Mouse (Mus musculus) layer of hippocampus, postnatal 25 days (tissue): ENCODE data around the gene Ttll2. TPM values are rescaled to one million over a fixed set of nuclear protein-coding genes. Genes with fewer than 3 reads are reported as not detected.
A peak's percentile ranks its signal among the peaks of the same experiment; 100 is the strongest.
"Not testable (repeated sequence)": the region's sequence is repeated elsewhere in the genome, so short reads cannot be mapped to it uniquely, and the experiment has no call there.

Source experiments
- DNase-seq, 2 experiments: peaks; one replicate each; pipeline ENCODE4 v3.0.0; 2022; ENCODE audit warnings: mixed read lengths in 2 of 2, low spot score in 1 of 2; ENCODE audit errors: extremely low spot score in 1 of 2
- total RNA-seq, 2 experiments: library from RNA; stranded (reverse); gene quantifications; 2 replicates each; pipeline ENCODE4 v1.2.3; 2021

Gene Ttll2
- not detected for total RNA-seq

DNA sequence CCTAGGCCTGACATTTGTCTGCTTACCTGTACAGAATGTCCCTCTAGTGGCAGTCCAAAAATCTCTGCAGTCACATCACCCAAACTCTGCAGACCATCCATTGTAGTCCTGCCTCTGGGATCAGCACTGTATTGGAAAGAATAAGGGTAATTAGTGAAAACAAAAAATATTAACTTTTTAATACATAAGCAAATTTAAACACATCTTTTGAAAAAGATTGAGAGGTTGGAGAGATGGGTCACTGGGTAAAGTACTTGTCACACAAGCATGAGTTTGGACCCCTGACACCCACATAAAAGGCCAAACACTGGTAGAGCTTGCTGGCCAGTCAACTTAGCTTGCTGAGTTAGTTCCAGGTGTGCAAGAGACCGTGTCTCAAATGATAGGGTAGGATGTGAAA is at the start of gene Ttll2:
Gene Ttll2 (minus strand): TSS at position 101 of the 400 bp plus-strand sequence.
- DNase-seq, result not testable (repeated sequence)

DNA sequence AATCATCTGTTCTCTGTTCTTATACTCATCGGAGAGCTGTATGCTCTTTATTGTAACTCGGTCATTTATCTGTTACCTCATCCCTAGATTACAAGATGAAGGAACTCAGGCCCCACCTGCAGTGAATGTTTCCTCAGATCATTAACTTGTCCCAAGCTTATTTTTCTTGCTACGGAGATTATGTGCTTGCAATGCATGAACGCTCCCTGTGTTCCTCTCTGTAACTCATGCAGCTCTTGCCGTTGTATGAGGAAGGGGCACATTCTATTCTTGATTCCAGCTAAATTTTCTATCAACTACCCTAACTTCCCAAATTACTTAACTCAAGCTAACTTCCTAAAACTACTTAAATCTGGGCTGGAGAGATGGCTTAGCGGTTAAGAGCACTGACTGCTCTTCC is 47.3 kb upstream of the Ttll2 start:
- not testable (repeated sequence) for DNase-seq

DNA sequence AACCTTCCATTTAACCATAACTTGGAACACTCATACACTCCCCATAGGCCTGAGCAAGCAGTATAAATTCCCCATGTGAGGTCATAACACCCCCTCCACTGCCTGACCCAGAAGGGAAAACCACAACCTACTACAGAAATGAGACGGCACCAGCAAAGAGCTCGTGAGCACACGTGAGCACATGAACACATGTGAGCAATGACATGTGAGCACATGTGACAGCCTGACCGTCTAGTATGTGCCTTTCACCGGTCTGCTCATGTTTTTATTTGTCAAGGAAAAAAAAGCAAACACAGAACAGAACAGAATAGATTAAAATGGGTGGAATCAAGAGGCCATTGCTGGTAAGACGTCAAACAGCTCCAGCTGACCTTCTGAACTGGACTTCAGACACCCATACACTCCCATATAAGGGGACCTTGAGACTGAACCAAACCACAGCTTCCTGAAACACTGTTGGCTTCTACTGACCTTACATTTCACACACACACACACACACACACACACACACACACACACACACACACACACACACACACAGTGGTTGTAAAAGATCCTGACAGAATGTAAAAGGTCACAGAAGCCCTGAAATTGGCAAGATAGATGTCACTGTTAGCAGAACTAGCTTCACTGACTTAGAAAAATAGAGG is 45.8 kb upstream of the Ttll2 start:
- not testable (repeated sequence) for DNase-seq

DNA sequence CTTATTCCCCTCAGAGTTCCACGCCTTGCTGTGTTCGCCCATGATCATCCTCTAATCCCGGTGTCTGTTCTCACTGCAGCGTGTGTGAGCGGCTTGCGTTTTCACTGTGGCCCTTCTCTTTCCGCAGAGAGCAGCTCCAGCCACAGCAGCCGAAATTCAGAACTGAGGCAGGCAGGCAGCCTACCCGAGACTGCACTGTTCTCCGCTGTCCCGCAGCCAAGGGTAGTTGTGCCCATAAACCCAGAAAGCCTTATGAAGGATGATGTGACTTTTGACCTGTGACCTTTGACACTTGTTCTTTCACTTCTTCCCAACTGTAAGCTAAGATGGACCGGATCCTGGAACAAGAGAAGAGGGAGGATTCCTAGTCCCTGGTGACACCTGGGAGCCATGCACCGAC is 44.6 kb upstream of the Ttll2 start:
- not testable (repeated sequence) for DNase-seq

DNA sequence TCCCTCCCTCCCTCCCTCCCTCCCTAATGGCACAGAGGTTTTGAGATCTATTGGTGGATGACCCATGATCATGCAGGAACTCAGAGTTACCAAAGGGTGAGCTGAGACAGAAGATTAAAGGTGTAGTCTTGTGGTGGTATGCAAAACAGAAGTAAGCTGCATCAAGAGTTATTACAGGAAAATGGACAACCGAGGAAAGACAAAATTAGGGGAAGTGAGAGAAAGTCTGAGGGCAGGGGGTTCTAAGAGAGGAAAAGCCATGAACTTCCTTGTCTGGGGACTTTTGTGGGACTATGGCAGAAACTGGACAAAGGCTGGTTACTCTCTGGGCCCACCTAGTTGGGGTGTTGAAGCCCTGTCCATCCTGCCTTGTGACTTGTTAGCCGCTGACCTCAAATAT is 43.8 kb upstream of the Ttll2 start:
- not testable (repeated sequence) for DNase-seq

DNA sequence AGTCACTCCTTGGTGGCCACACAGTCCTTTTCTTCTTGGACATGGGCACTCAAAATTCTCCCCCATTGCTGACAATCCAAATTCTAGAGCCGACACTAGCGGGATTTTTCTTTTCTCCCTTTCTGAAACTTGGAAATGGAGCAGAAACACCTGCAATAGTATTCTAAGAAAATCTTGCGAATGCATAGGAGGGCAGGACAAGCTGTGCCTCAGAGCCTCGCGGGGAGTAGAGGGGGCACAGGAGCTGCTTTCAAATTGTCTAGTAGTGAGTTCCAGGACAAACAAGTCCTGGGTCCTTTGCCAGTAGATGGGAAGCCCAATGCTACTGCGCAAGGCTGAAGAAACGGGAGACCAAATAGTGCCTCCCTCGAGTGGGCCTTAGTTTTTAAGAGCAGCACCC is 43.2 kb upstream of the Ttll2 start:
- DNase-seq, result not testable (repeated sequence)

DNA sequence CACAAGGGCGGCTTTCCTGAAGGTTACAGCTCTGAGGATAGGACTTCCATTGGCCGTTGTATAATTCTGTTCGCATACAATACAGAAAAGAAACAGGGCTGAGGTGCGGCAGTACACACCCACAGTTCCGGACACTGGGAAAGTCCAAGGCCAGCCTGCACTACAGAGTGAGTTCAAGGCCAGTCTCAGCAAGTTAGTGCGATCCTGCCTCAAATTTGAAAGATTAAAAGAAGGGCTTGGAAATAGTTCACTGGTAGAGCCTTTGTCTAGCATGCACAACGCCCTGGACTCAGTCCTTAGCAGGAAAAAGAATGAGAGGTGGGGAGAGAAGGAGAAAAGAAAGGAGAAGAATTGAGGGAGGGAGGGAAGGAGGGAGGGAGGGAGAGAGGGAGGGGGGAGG is 42.6 kb upstream of the Ttll2 start:
- DNase-seq, result not testable (repeated sequence)

DNA sequence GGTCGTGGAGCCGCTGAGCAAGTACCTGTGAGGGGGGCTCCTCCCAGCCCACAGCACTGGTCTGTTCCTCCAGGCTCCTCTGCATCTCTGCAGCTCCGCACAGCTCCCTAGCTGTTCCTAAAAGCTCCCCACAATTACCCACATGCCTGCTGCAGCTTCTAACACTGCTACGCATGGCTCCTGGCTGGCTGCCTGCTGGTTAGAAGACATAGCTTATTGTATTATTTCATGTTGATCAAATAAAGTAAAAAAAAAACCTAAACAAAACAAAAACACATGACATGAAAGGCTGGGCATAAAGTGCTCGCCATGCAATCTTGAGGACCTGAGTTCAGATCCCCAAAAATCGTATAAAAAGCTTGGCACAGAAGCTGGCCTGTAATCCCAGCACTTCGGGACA is 37.4 kb upstream of the Ttll2 start:
- peak in 1 of 2 experiments; percentile 37 for DNase-seq

DNA sequence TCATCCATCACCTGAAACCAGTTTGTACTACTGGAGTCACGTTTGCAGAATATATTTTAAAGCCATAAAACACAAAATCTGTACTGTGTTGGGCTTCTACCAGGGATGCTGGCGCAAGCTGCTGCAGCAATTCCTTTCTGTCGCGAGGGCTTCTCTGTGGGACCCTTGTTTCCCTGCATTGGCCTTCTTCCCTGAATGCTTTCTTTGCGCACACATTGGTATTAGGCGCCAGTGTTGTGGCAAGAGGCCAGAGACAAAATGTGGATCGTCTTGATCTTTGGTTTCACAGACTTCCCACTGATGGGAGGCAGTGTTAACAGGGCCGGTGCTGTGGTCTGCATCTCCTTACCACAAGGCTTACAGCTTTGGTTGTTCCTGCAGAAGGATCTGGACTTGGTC is 36.5 kb upstream of the Ttll2 start:
- not testable (repeated sequence) for DNase-seq

DNA sequence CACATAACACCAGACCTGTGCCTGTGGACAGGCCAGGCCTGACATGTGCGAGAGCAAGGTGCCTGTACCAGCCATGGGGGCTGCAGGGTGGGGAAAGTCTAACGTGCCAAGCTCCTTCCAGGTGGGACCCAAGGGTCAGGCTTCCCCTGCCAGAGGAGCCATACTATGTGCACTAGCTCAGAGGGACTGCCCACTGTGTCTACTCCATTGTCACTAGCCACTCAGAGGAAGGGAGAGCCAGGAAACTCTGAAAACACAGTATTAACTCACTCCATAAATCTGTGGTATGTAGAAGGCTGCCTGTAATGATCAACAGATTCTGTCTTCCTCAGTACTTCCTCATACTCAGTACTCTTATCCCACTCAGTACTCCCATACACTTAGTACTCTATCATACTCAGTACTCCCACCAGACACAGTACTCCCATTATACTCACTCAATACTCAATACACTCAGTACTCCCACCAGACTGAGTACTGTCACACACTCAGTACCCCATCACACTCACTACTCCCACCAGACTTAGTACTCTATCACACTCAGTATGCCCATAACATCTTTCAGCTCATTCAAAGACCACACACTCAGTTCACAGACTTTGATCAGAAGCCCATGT is 36.0 kb upstream of the Ttll2 start:
- not testable (repeated sequence) for DNase-seq

DNA sequence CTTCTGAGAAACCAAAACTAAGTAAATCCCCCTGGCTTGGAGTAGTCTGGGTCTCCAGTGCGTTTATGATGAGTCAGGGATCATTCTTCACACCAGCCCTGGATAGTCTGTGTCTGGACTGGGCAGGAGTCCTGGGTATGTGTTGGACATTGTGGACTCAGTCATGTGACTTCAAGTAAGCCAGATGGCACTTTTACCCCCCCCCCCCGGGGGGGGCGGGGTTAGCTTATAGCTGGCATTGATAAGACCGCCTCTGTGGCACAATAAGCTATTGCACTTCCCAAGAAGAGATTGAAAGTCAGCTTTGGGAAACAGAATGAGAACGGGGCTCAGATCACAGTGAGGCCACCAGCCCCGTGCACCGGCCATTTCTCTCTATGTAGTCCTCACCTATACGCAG is 33.5 kb upstream of the Ttll2 start:
- DNase-seq, result not testable (repeated sequence)

DNA sequence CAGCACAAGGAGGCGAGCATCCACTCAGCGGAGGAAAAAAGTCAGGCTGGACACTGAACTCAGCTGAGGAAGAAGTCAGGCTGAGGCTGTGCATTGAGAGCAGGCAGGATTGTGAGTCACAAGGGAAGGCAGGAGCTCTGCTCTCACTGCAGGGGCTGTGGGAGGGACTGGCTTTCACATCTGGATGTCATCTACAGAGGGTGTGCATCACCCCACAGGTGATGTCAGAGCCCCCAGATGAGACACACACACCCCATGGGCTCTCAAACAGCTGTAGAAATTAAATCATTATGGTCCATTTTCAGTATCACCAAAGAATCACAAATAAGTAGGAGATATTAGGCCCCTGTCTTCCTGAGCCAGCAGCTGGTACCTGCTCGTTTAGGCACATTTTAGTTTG is 32.9 kb upstream of the Ttll2 start, which contains the start of gene Unc93a2:
Gene Unc93a2 (minus strand): TSS at position 101 of the 400 bp plus-strand sequence.
- not testable (repeated sequence) for DNase-seq

DNA sequence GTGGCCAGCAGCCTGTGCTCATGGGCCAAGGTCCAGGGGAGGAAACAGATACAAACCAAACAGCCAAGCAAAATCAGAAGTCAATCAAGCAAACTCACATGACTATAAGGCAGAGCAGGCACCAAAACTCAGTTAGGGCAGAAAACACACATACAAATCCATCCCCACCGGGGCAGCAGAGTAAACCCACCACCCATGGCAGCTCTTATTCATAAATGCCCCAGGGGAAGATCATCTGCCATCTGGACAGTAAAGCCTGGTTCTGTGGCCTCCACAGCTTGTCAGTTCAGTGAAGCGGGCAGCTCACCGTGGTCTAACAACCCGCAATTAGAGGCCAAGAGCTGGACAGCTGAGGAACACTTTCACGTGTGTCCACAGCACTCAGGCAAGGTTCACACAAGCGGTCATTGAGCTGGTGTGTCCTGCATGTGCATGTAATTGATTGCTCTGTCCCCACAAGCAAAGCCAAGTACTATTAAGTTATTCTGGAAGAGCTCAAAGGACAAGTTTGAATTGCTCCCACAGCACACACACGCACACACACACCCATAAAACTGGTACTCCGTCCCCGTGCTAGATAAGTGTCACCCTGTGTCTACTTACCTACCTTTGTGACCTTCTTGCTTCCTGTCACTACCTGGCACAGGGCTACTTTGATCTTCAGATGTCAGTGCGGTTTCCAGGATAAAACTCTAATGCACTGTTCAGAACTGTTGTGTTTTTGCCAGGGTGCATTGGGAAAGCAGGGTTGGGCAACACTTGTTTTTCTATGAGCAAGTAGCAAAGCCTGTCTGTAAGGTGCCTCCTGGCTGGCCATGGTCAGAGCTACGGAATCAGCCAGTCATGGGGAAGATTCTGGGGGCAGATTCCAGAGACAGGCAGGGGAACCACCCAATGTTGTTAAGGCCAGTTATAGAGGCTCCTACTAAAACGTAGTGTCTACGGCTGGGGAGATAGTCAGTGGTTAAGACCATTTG is 31.0 kb upstream of the Ttll2 start:
- DNase-seq, result not testable (repeated sequence)

DNA sequence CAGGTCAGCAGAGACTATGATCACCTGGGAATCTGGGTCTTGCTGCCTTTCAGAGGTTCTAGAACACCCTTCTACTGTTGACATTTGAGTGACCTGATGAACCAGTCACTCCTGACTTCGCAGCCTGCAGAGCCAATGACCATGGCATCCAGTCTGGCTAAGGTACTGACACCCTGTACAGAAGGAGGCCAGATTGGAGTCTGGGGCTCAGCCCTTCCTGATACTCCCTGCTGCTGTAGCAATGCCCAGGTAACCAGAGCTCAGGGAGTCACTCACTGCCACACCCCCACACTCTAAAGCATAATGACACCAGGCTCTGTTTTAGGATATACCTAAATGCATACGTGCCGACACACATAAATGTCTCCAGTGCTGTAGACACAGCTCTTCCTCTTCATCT is 30.2 kb upstream of the Ttll2 start:
- DNase-seq, result not testable (repeated sequence)

DNA sequence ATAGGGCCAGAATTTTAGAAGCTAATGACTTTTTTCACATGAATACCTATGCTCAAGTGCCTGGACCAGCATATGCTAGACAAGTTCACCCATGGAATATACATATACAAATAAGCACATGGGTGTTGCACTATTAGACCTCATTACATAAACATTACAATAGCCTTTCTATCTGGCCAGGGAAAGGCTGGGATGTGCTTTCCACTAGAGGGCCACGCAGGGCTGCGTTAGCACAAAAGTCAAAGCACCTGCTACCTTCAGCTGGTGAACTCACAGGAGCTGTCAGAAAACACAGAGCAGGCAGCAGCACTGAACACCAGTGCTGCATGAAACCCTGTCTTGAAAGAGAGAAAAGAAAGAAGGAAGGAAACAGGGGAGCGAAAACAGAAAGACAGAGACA is 25.4 kb upstream of the Ttll2 start:
- not testable (repeated sequence) for DNase-seq

DNA sequence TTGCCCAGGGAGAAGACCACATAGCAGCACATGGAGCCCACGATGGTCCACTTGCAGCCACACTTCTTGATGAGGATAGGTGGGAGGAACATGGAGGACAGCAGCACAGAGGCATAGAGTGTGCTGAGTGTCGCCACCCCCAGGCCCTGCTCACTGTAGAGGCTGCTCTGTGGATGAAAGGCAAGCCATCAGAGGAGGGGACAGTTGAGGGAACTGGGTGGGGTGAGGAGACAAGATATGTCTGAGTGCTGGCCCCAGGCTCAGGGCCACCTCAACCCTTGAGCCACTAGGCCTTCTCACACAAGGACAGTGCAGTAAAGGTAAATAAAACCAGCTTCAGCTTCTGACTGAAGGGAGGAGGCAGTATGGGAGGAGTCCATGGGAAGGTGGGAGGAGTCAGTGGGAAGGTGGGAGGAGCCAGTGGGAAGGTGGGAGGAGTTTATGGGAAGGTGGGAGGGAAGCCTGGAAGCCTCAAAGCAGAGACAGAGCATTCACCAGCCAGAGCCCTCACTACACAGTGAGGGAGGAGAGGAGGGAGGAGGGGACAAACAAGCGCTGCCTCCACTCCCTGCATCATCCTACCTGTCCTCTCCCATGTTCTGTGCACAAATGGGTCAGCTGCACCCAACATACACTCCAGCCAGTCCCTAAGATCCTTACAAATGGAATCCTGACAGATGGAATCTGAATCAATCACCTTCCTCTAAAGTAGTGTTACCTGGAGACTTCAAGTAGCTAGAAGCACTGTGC is 24.6 kb upstream of the Ttll2 start:
- DNase-seq, result not testable (repeated sequence)

DNA sequence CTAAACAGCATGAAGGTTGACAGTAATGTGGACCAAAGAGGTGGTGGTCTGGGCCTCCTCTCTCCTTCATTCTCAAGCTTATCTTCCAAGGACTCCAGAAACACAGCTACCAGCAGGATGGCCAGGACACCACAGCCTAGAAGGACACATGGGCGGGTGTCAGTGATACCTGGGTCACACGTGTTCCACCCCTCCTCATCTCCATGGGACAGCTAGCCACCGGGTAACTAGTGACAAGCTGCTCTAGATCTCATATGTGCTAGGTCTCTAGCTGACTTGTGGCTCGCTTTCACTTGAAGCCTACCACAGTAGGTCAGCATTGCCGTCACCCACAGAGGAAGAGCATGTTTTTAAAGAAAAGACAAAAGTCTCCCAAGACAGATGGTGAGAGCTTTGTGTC is 19.4 kb upstream of the Ttll2 start, which contains the start of gene Gm49630:
Gene Gm49630 (minus strand): TSS at position 101 of the 400 bp plus-strand sequence.
- not testable (repeated sequence) for DNase-seq

DNA sequence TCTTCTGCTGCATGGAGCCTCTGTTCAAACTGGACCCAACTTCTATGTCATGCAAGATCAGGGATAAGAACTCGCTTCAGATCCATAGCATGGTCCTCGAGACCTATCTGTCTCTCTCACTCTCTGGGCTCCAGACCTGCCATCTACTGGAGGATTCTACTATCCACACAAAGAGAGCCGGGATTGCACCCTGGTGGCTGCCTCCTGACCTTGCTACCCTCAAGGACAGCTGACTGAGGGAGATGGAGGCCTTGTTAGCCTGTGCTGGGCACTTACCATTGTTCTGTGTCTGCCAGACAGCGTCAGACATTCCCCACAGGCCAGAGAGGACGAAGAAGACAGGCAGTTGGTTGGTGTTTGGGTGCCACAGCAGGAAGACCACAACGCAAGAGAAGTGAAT is 16.9 kb upstream of the Ttll2 start:
- not testable (repeated sequence) for DNase-seq

DNA sequence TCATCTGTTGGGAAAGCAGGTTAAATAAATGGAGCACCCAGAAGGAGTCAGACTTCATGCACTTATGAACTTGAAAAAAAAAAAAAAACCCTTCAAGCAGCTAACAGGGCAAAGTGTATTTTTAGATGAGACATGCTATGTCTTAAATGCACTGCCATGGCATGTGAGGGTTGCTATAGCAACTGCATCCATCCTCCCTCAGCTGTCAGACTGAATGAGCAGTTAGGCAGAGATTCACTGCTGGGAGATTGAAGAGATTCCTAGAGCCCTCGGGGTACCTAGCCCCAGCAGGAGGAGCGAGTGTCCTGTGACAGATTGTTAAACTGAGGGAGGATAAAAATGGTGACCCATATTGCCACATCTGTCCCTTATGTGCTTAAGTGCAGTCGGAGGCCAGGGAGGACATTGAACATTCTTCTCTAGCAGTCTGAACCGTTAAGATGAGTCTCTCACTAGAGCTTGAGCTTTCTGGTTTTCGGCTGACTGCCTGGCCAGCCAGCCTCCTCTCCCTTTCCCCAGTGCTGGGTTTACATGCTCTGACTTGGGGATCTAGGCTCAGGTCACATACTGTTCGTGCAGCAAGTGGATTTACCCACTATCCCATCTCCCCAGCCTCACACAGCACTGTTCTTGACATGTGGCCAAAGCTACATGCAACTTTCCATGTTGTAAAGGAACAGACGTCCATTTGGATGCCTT is 14.3 kb upstream of the Ttll2 start:
- not testable (repeated sequence) for DNase-seq
